In the genomic region with DNA sequence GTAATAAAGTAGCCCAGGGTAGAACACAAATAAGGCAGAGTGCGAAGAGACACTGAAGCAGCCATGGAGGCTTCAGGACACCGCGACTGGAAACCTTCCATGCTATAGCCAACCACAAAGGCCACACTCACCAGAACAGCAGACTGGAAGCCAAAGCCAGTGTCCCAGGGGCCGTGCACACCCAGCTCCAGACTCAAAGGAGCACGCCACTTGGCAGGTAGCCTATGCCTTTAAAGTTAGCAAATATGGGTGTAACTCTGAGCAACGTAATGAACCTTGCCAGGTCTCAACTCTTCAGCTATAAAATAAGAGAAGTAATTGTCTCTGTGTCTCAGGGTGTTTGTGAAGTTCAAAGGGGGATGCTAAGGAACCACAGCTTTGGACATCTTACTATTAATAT, we compare ENCODE assay signal across 20 mouse cellular contexts.
"Had no signal": no experiment of that assay in that cellular context is flagged by ENCODE, and none has a peak within 500 bp of the region (broad histone marks: within the 10 kb centered on the region; RNA-seq: fewer than 3 reads in every experiment).

No protein-coding gene starts in this region.

- H3K4me1 ChIP-seq: intestine, embryonic 15.5 days; lung, embryonic 15.5 days; midbrain, embryonic 12.5 days; neural tube, embryonic 12.5 days; neural tube, embryonic 15.5 days had no signal

- H3K27ac ChIP-seq: intestine, embryonic 15.5 days; layer of hippocampus, adult 2 months; left cerebral cortex, adult 2 months; liver, embryonic 13.5 days; lung, embryonic 15.5 days; midbrain, embryonic 12.5 days; midbrain, embryonic 15.5 days; neural tube, embryonic 12.5 days; neural tube, embryonic 15.5 days had no signal

- H3K27me3 ChIP-seq: intestine, embryonic 15.5 days; liver, embryonic 13.5 days; lung, embryonic 15.5 days; midbrain, embryonic 12.5 days; midbrain, embryonic 15.5 days; neural tube, embryonic 12.5 days; neural tube, embryonic 15.5 days had no signal

- H3K4me2 ChIP-seq: intestine, embryonic 15.5 days; liver, embryonic 13.5 days; lung, embryonic 15.5 days; midbrain, embryonic 12.5 days; midbrain, embryonic 15.5 days; neural tube, embryonic 12.5 days; neural tube, embryonic 15.5 days had no signal

- H3K36me3 ChIP-seq: intestine, embryonic 15.5 days; liver, embryonic 13.5 days; lung, embryonic 15.5 days; midbrain, embryonic 12.5 days; midbrain, embryonic 15.5 days; neural tube, embryonic 12.5 days; neural tube, embryonic 15.5 days had no signal

- DNase-seq: kidney, adult 11 months; kidney, adult 9 months; kidney, postnatal 14 days; kidney, postnatal 4 days; layer of hippocampus, postnatal 36 days; liver, embryonic 13.5 days; lung, postnatal 4 days; right cerebral cortex, adult 18-20 months; right cerebral cortex, postnatal 14 days; right cerebral cortex, postnatal 4 days; thymus, adult 18-20 months; thymus, postnatal 36 days had no signal

- H3K9ac ChIP-seq: intestine, embryonic 15.5 days; liver, embryonic 13.5 days; lung, embryonic 15.5 days; midbrain, embryonic 12.5 days; midbrain, embryonic 15.5 days; neural tube, embryonic 12.5 days; neural tube, embryonic 15.5 days had no signal

- H3K9me3 ChIP-seq: intestine, embryonic 15.5 days; liver, embryonic 13.5 days; lung, embryonic 15.5 days; midbrain, embryonic 12.5 days; midbrain, embryonic 15.5 days; neural tube, embryonic 12.5 days; neural tube, embryonic 15.5 days had no signal

- H3K4me3 ChIP-seq: intestine, embryonic 15.5 days; layer of hippocampus, adult 2 months; left cerebral cortex, adult 2 months; liver, embryonic 13.5 days; lung, embryonic 15.5 days; midbrain, embryonic 12.5 days; midbrain, embryonic 15.5 days; neural tube, embryonic 12.5 days; neural tube, embryonic 15.5 days had no signal

- ATAC-seq: intestine, embryonic 15.5 days had no signal
